Mouse (Mus musculus) lung, postnatal 0 days (tissue): ENCODE data around the gene Incenp.

Source experiments
- CTCF ChIP-seq: IDR thresholded peaks from 2 replicates; pipeline ENCODE4 v1.5.1; 2016; ENCODE audit warnings: antibody characterized with exemption, mild to moderate bottlenecking
- EP300 ChIP-seq: IDR thresholded peaks from 2 replicates; pipeline ENCODE4 v1.6.1; 2016; ENCODE audit warnings: antibody characterized with exemption, mild to moderate bottlenecking, control low read depth

DNA sequence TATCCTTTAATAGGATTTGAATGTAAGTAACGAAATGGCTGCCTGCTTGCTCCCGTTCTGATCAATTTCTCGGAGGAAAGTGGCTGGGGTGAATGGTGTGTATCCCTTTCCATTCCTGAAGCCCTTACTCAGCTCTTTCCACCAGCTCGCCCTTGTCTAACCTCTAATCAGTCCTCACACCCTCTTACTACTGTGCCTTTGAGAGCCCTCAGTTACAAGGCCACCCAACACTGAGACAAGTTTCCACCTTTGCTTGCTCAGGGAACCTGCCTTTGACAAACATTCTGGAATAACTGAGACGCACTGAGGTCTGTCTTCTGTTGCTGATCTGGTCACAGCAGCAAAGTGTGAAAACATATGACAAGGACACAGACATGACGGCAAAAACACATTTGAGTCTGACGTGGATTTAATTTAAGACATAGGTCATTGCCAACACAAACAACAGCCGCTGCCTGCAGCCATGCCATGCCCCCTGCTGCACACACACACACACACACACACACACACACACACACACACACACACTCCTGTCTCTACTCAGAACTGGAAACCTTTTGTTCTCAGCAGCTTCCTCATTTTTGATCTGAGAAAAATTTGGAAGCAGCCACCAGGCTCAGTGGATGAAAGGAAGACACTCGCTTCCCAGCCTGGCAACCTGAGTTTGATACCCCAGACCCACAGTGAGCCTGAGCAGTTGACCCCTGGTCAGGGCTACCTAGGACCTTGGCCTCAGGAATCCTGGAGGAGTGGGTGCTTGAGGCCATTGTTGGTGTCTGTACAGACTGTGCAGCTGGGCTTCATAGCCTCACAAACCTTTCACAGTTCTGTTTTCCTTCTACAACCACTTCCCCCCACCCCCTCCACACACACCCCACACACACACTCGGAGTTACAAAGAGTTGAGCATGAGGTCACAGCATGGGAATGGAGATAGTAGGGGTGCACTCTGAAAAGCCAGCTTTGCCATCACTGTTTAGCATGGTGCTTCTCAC lies 43.5 kb upstream of the Incenp start:
- TF ChIP-seq CTCF (0 out of 2 replicates have a peak, but pooled peaks have one; percentile 2), EP300 (peak; percentile 48)
